Mouse (Mus musculus) testis, adult 2 months (tissue): ENCODE measurements around the gene Cyp46a1.

Source experiments
- CTCF ChIP-seq: fragments of 200-500 bp; IDR thresholded peaks from 2 replicates; pipeline ENCODE4 v1.5.1; 2012; ENCODE audit warnings: low read depth, mild to moderate bottlenecking, inconsistent platforms, low read length, moderate library complexity; ENCODE audit not compliant: control insufficient read depth, insufficient read depth, insufficient replicate concordance
- POLR2A ChIP-seq: fragments of 200-500 bp; IDR thresholded peaks from 2 replicates; pipeline ENCODE4 v1.6.1; 2012; ENCODE audit warnings: low read depth, mild to moderate bottlenecking, inconsistent platforms, low read length, moderate library complexity; ENCODE audit not compliant: control insufficient read depth

GRCm38 (mm10) chr12:108372241-108372640 is 38.1 kb downstream of the Cyp46a1 start:
- TF ChIP-seq CTCF (no peak), POLR2A (no peak)
